Mouse (Mus musculus): ENCODE measurements around the gene Lrsam1. TPM values are rescaled to one million over a fixed set of nuclear protein-coding genes. Genes with fewer than 3 reads are reported as not detected.

Gene Lrsam1
- polyA plus RNA-seq, 1 experiment from 2014 or later, result 11.8 TPM

- H3K4me2 ChIP-seq, result peak overlapping the region; percentile 81
- ATAC-seq (ENCODE audit: insufficient number of reproducible peaks, low FRiP score), result no peak
- H3K36me3 ChIP-seq, result no peaks in the 10 kb centered on the region
- peak overlapping the region; percentile 76 for H3K4me3 ChIP-seq
- H3K4me1 ChIP-seq (replicated peaks), result peaks cover 75% of the 10 kb centered on the region
- 32% methylated on average over 6 of the region's 6 CpGs for WGBS
- H3K27ac ChIP-seq (ENCODE audit: poor library complexity, severe bottlenecking), result peak overlapping the region; percentile 92
- H3K27me3 ChIP-seq (replicated peaks), result no peaks in the 10 kb centered on the region
- peak overlapping the region; percentile 90 for H3K9ac ChIP-seq
- no peaks in the 10 kb centered on the region for H3K9me3 ChIP-seq (replicated peaks)
These were observed 83.5 kb downstream of the Lrsam1 start for GRCm38 (mm10) chr2:32877761-32878393.

DNA sequence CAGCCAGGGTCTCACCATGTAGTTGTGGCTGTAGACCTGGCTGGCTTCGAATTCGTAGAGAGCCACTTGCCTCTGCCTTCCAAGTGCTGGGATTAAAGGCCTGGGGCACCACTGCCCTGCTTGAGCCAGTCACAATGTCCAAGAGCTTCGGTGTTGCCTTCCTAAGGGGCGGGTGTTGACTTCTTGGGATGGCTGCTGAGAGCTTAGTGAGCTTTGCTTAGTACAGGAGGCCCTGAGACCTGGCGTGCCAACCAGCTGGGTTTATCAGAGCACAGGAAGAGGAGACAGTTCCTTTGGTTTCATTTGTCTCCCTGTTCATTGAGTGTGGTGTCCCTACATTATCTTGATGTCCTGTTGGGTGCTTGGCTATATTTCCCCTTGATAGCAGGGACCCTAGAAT lies 84.1 kb downstream of the Lrsam1 start:
- no peak for ATAC-seq (ENCODE audit: insufficient number of reproducible peaks, low FRiP score)
- Histone ChIP-seq H3K4me3 (peak overlapping the region; percentile 76), H3K4me2 (peak overlapping the region; percentile 81), H3K4me1 (replicated peaks) (peaks cover 69% of the 10 kb centered on the region), H3K9me3 (replicated peaks) (no peaks in the 10 kb centered on the region), H3K9ac (peak overlapping the region; percentile 90), H3K27me3 (replicated peaks) (no peaks in the 10 kb centered on the region), H3K36me3 (no peaks in the 10 kb centered on the region), H3K27ac (ENCODE audit: poor library complexity, severe bottlenecking) (peak overlapping the region; percentile 92)
- 15% methylated on average over 5 of the region's 5 CpGs for WGBS

DNA sequence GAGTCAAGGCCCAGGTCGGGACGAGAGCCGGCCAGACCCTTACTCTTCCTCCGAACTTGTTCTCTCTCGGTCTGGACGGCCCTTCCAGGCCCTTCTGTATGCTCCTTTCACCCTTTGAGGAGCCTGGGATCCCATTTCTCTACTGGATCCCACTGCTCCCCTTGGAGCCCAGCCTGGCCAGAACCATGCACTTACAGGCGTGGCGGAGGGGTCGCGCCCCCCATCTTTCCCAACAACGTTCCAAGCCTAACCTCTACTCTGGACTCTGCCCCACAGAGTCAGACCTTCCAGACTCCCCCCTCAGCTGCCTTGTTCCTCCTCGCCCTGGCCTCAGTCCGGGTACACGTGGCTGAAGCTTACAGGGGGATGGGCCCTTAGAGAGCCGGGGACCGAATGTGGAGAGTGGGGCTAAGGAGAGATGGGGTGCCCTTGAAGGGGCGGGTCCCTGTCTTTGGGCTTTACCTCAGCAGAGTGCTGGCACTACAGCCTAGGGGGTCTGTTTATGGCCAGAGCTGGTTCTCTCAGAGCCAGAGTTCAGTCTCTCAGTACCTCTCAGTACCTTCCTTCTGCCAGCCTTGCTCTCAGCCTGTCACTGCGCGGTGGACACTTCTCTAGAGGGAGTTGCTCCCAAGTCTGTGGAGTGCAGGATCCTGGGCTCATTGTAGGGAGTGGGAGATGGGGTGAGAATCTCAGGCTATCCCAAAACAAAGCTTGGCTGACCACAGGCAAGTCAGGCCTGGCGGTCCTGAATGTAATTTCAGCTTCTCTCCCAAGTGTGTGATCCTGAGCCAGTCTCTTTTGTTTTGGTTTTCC lies 84.7 kb downstream of the Lrsam1 start:
- whole genome bisulfite sequencing, result 2% methylated on average over 20 of the region's 20 CpGs
- ATAC-seq (ENCODE audit: insufficient number of reproducible peaks, low FRiP score), result no peak
- Histone ChIP-seq H3K4me1 (replicated peaks) (peaks cover 63% of the 10 kb centered on the region), H3K9me3 (replicated peaks) (no peaks in the 10 kb centered on the region), H3K27ac (ENCODE audit: poor library complexity, severe bottlenecking) (peak overlapping the region; percentile 92), H3K36me3 (no peaks in the 10 kb centered on the region), H3K4me3 (peak overlapping the region; percentile 76), H3K4me2 (peak overlapping the region; percentile 81), H3K9ac (peak overlapping the region; percentile 90), H3K27me3 (replicated peaks) (no peaks in the 10 kb centered on the region)

DNA sequence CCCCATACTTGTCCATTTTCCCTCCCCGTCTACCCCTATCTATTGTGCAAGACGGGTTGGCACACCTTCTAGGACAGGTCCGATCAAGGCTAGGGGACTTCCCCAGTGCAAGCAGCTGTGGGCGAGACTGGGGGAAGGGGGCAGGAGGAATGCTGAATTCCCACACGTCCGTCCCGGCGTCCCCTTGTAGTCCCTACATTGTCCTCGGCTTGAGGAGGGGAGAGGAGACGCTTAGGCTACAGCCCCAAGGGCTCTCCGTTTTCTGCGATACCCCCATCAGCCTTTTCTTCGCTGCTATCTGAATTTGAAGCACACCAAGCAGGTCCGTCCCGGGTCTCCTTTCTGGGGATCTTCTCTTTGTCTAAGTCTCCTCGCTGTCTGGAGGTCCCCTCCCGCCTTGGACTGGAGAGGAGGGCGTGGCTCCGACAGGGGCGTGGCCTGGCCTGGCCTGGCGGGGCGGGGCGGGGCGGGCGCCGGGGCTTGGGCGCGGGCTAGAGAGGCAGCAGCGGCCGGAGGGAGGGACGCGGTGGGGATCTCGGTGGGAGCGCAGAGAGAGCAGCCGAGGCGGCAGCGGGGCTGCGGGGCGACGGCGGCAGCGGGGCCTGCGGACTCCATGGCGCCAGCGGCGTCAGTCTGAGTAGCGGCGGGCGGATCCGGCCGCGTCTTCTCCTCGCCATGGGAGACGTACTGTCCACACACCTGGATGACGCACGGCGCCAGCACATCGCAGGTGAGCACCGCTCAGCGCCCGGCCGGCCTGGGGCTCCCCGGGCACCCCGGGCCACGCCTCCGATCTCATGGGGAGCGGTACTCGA lies 85.5 kb downstream of the Lrsam1 start, which contains the start of gene Fam129b:
Gene Fam129b (plus strand): TSS at position 440 of the 815 bp plus-strand sequence.
- Histone ChIP-seq H3K36me3 (no peaks in the 10 kb centered on the region), H3K4me1 (replicated peaks) (peaks cover 55% of the 10 kb centered on the region), H3K4me3 (peak within 1 kb of the TSS; percentile 76), H3K9ac (peak within 1 kb of the TSS; percentile 90), H3K4me2 (peak within 1 kb of the TSS; percentile 81), H3K9me3 (replicated peaks) (no peaks in the 10 kb centered on the region), H3K27me3 (replicated peaks) (no peaks in the 10 kb centered on the region), H3K27ac (ENCODE audit: poor library complexity, severe bottlenecking) (peak within 1 kb of the TSS; percentile 92)
- under 1% methylated on average over 60 of the region's 68 CpGs for WGBS
- ATAC-seq (ENCODE audit: insufficient number of reproducible peaks, low FRiP score), result peak; percentile 88

Other genes starting within 250 kb of the Lrsam1 start
- 67.5 and 73.3 TPM in 2 replicates for gene Cdk9, start 248.5 kb downstream of the Lrsam1 start, polyA plus RNA-seq (2016; fragmentation: Nextera tagmentation; extraction: Ambion mirVana)
- gene Sh2d3c, start 240.6 kb downstream of the Lrsam1 start, polyA plus RNA-seq (2016; fragmentation: Nextera tagmentation; extraction: Ambion mirVana), result 35.4 and 36.0 TPM in 2 replicates
- not detected in 2 replicates for gene 6330409D20Rik, start 220.6 kb downstream of the Lrsam1 start, polyA plus RNA-seq (2016; fragmentation: Nextera tagmentation; extraction: Ambion mirVana)
- gene Tor2a, start 204.4 kb downstream of the Lrsam1 start, polyA plus RNA-seq (2016; fragmentation: Nextera tagmentation; extraction: Ambion mirVana), result 38.5 and 39.3 TPM in 2 replicates
- gene Ttc16, start 186.0 kb downstream of the Lrsam1 start, polyA plus RNA-seq (2016; fragmentation: Nextera tagmentation; extraction: Ambion mirVana), result 0.09 and 0.24 TPM in 2 replicates
- 4.2 and 5.2 TPM in 2 replicates for gene Ptrh1, start 185.8 kb downstream of the Lrsam1 start, polyA plus RNA-seq (2016; fragmentation: Nextera tagmentation; extraction: Ambion mirVana)
- gene Cfap157, start 177.2 kb downstream of the Lrsam1 start, polyA plus RNA-seq (2016; fragmentation: Nextera tagmentation; extraction: Ambion mirVana), result 0.63 and 0.98 TPM in 2 replicates
- gene Stxbp1, start 114.4 kb downstream of the Lrsam1 start, polyA plus RNA-seq (2016; fragmentation: Nextera tagmentation; extraction: Ambion mirVana), result 30.8 and 31.1 TPM in 2 replicates
- gene Fam129b, start 85.5 kb downstream of the Lrsam1 start, polyA plus RNA-seq (2016; fragmentation: Nextera tagmentation; extraction: Ambion mirVana), result 62.0 and 64.4 TPM in 2 replicates
- 99.8 and 114 TPM in 2 replicates for gene Rpl12, start 55 bp downstream of the Lrsam1 start, polyA plus RNA-seq (2016; fragmentation: Nextera tagmentation; extraction: Ambion mirVana)
- gene Slc2a8, start 20.5 kb upstream of the Lrsam1 start, polyA plus RNA-seq (2016; fragmentation: Nextera tagmentation; extraction: Ambion mirVana), result 19.7 and 20.0 TPM in 2 replicates
- 14.0 and 18.0 TPM in 2 replicates for gene Garnl3, start 170.0 kb upstream of the Lrsam1 start, polyA plus RNA-seq (2016; fragmentation: Nextera tagmentation; extraction: Ambion mirVana)